Mouse (Mus musculus) midbrain, embryonic 14.5 days (tissue): Measurements from ENCODE around the gene Rfk. TPM values are rescaled to one million over a fixed set of nuclear protein-coding genes. Genes with fewer than 3 reads are reported as not detected.

Experiments
- ATAC-seq: fragments of 200-750 bp; cut with Nextera tagmentation; 2 replicates; pipeline ENCODE4 v1.8.0; 2017; ENCODE audit warnings: moderate number of reproducible peaks, moderate library complexity; ENCODE audit not compliant: low FRiP score, low TSS enrichment
- DNase-seq: peaks from one replicate; pipeline ENCODE4 v3.0.0-alpha.2; 2015
- H3K27ac ChIP-seq: fragments of 300-500 bp; sonication (generic); replicated peaks from 2 replicates; pipeline ENCODE4 v1.5.1; 2014; ENCODE audit warnings: mild to moderate bottlenecking, low read depth, low read length, moderate library complexity
- H3K27me3 ChIP-seq: fragments of 300-500 bp; sonication (generic); 2 replicates; pipeline ENCODE4 v1.6.1; 2014; ENCODE audit warnings: low read length, control low read depth, mixed read lengths; ENCODE audit not compliant: control insufficient read depth, insufficient read depth
- H3K36me3 ChIP-seq: fragments of 300-500 bp; sonication (generic); 2 replicates; pipeline ENCODE4 v1.6.1; 2014; ENCODE audit warnings: low read length, control low read depth; ENCODE audit not compliant: control insufficient read depth, insufficient read depth
- H3K4me1 ChIP-seq: fragments of 300-500 bp; sonication (generic); 2 replicates; pipeline ENCODE4 v1.6.1; 2014; ENCODE audit warnings: mild to moderate bottlenecking, antibody characterized with exemption, low read length, control low read depth; ENCODE audit not compliant: control insufficient read depth, insufficient read depth
- H3K4me2 ChIP-seq: fragments of 300-500 bp; sonication (generic); 2 replicates; pipeline ENCODE4 v1.6.1; 2014; ENCODE audit warnings: mild to moderate bottlenecking, low read length, moderate library complexity
- H3K4me3 ChIP-seq: fragments of 300-500 bp; sonication (generic); replicated peaks from 2 replicates; pipeline ENCODE4 v1.5.1; 2014; ENCODE audit warnings: low read depth, low read length
- H3K9ac ChIP-seq: fragments of 300-500 bp; sonication (generic); replicated peaks from 2 replicates; pipeline ENCODE4 v1.6.1; 2014; ENCODE audit warnings: mild to moderate bottlenecking, low read length, moderate library complexity
- H3K9me3 ChIP-seq: fragments of 300-500 bp; sonication (generic); 2 replicates; pipeline ENCODE4 v1.6.1; 2016; ENCODE audit warnings: low read length, control low read depth, mixed read lengths; ENCODE audit not compliant: control insufficient read depth
- WGBS: fragments of 180-500 bp; shearing (Covaris S2); extraction: QIAGEN DNeasy Blood & Tissue Kit; methylation state at CpG from one replicate; pipeline ENCODE4 v1.1.7; 2014; 5-methylcytosine and 5-hydroxymethylcytosine counted together
- polyA plus RNA-seq: library from polyadenylated mRNA; unstranded; fragments of >200 nt; fragmentation: Nextera tagmentation; extraction: Ambion mirVana; gene quantifications from 2 replicates; pipeline ENCODE4 v1.2.1, GENCODE M21; 2014

Gene Rfk
- polyA plus RNA-seq, 1 experiment from 2014 or later: 71.0 TPM

- H3K4me1 ChIP-seq: no peaks in the 10 kb centered on the region
- no peak for ATAC-seq
- H3K27ac ChIP-seq: no peak overlapping the region
- H3K4me2 ChIP-seq: no peak overlapping the region
- no peaks in the 10 kb centered on the region for H3K9me3 ChIP-seq
- no peak for DNase-seq
- H3K4me3 ChIP-seq: no peak overlapping the region
- H3K36me3 ChIP-seq: no peaks in the 10 kb centered on the region
- H3K27me3 ChIP-seq: no peaks in the 10 kb centered on the region
- no peak overlapping the region for H3K9ac ChIP-seq
- WGBS: 92% methylated on average over 5 of the region's 5 CpGs
Measured at GRCm38 (mm10) chr19:17410465-17411065, 16.7 kb downstream of the Rfk start.

- H3K27ac ChIP-seq: no peak overlapping the region
- H3K4me3 ChIP-seq: no peak overlapping the region
- no peak overlapping the region for H3K4me2 ChIP-seq
- 58% methylated on average over 4 of the region's 4 CpGs for WGBS
- H3K4me1 ChIP-seq: no peaks in the 10 kb centered on the region
- H3K9me3 ChIP-seq: no peaks in the 10 kb centered on the region
- H3K27me3 ChIP-seq: no peaks in the 10 kb centered on the region
- no peak for DNase-seq
- ATAC-seq: no peak
- no peak overlapping the region for H3K9ac ChIP-seq
- no peaks in the 10 kb centered on the region for H3K36me3 ChIP-seq
Measured at GRCm38 (mm10) chr19:17412915-17413459, 19.1 kb downstream of the Rfk start.

DNA sequence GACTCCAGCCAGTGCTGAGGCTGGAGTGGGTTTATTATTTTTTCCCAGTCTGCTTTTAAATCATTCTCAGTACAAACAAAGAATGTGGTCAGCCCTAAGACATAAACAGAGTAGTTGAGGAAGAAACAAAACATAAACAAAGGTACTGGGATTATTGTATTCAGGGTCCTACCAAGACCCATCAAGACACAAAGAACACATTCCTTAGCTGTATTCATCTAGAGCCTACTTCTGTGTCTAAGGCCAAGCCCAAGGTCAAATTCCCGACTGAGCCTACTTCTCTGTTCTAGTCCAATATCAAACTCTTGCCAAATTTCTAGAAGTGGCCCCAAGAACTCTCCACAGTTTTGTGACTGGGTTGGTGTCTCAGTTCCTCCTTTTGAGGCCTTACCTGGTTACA lies 24.0 kb downstream of the Rfk start:
- H3K4me3 ChIP-seq: no peak overlapping the region
- H3K9ac ChIP-seq: no peak overlapping the region
- no peaks in the 10 kb centered on the region for H3K27me3 ChIP-seq
- H3K4me2 ChIP-seq: no peak overlapping the region
- H3K4me1 ChIP-seq: no peaks in the 10 kb centered on the region
- WGBS: 80% methylated on average over 1 of the region's 1 CpGs
- H3K9me3 ChIP-seq: no peaks in the 10 kb centered on the region
- no peak overlapping the region for H3K27ac ChIP-seq
- no peaks in the 10 kb centered on the region for H3K36me3 ChIP-seq
- ATAC-seq (no peak), DNase-seq (no peak)

DNA sequence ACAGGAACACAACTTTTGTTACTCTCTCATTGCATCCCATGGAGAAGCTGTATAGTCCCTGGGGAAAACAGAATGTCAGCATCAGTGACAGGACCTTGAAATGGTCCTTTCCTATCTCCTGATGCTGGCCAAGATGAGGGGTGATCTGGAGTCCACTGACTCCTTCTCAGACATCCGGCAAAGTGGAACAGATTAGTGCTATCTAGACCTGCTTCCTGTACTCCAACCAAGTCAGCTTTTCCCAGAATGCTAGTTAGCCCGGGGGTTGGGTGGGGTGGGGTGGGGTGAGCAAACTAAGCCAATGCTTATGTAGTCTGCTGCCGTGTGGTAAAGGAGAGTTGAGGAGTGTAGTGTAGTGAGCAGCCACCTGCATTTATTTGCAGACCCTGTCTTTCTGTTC lies 29.5 kb downstream of the Rfk start:
- Histone ChIP-seq H3K4me1 (no peaks in the 10 kb centered on the region), H3K4me2 (no peak overlapping the region), H3K27me3 (no peaks in the 10 kb centered on the region), H3K27ac (no peak overlapping the region), H3K9ac (no peak overlapping the region), H3K4me3 (no peak overlapping the region), H3K36me3 (no peaks in the 10 kb centered on the region), H3K9me3 (no peaks in the 10 kb centered on the region)
- 82% methylated on average over 3 of the region's 3 CpGs for WGBS
- no peak for DNase-seq
- peak; percentile 14; the same call in 1 of the 2 replicates for ATAC-seq

- H3K27me3 ChIP-seq: no peaks in the 10 kb centered on the region
- no peaks in the 10 kb centered on the region for H3K36me3 ChIP-seq
- no peak for DNase-seq
- no peaks in the 10 kb centered on the region for H3K4me1 ChIP-seq
- H3K4me3 ChIP-seq: no peak overlapping the region
- H3K27ac ChIP-seq: no peak overlapping the region
- H3K9ac ChIP-seq: no peak overlapping the region
- H3K9me3 ChIP-seq: no peaks in the 10 kb centered on the region
- WGBS: 94% methylated on average over 2 of the region's 2 CpGs
- no peak for ATAC-seq
- H3K4me2 ChIP-seq: no peak overlapping the region
Measured at GRCm38 (mm10) chr19:17427824-17428560, 34.1 kb downstream of the Rfk start.

- Histone ChIP-seq H3K27me3 (no peaks in the 10 kb centered on the region), H3K9me3 (no peaks in the 10 kb centered on the region), H3K36me3 (no peaks in the 10 kb centered on the region), H3K9ac (no peak overlapping the region), H3K4me3 (no peak overlapping the region), H3K4me1 (no peaks in the 10 kb centered on the region), H3K4me2 (no peak overlapping the region), H3K27ac (no peak overlapping the region)
- ATAC-seq: no peak
- WGBS: 82% methylated on average over 2 of the region's 2 CpGs
- no peak for DNase-seq
Measured at GRCm38 (mm10) chr19:17428561-17428914, 34.7 kb downstream of the Rfk start.

GRCm38 (mm10) chr19:17436651-17437050 lies 42.8 kb downstream of the Rfk start:
- H3K27me3 ChIP-seq: no peaks in the 10 kb centered on the region
- 87% methylated on average over 1 of the region's 1 CpGs for WGBS
- DNase-seq: no peak
- H3K4me1 ChIP-seq: no peaks in the 10 kb centered on the region
- H3K36me3 ChIP-seq: no peaks in the 10 kb centered on the region
- no peak overlapping the region for H3K27ac ChIP-seq
- H3K9ac ChIP-seq: no peak overlapping the region
- no peak overlapping the region for H3K4me3 ChIP-seq
- H3K9me3 ChIP-seq: no peaks in the 10 kb centered on the region
- ATAC-seq: no peak
- H3K4me2 ChIP-seq: no peak overlapping the region

- 77% methylated on average over 4 of the region's 4 CpGs for WGBS
- peak; percentile 21 for DNase-seq
Measured at GRCm38 (mm10) chr19:17439476-17440189, 45.8 kb downstream of the Rfk start.

More at GRCm38 (mm10) chr19:17439476-17440189, 45.8 kb downstream of the Rfk start:
- H3K4me1 ChIP-seq: no peaks in the 10 kb centered on the region
- H3K4me3 ChIP-seq: no peak overlapping the region
- no peak overlapping the region for H3K4me2 ChIP-seq
- H3K9me3 ChIP-seq: no peaks in the 10 kb centered on the region
- no peak for ATAC-seq
- no peaks in the 10 kb centered on the region for H3K27me3 ChIP-seq
- no peak overlapping the region for H3K27ac ChIP-seq
- H3K36me3 ChIP-seq: no peaks in the 10 kb centered on the region
- H3K9ac ChIP-seq: no peak overlapping the region
